Mouse (Mus musculus): ENCODE measurements around the gene Rassf1.

Rassf1 gene

GRCm38 (mm10) chr9:107541005-107541404 is 10.3 kb upstream of the Rassf1 start:
- DNase-seq = no peak

GRCm38 (mm10) chr9:107541474-107542351 is 9.6 kb upstream of the Rassf1 start, which contains the start of the genes Cyb561d2 and Nprl2:
Cyb561d2 (minus strand) TSS chr9:107542193.
Nprl2 (plus strand) TSS chr9:107542226.
- DNase-seq = peak; percentile 94 to 95

- DNase-seq = peak in 1 of 2 experiments; percentile 53
Measured at GRCm38 (mm10) chr9:107542352-107542686, 9.0 kb upstream of the Rassf1 start.

GRCm38 (mm10) chr9:107542721-107543120 is 8.6 kb upstream of the Rassf1 start:
- DNase-seq = no peak

- no peak for DNase-seq
Measured at GRCm38 (mm10) chr9:107543299-107543698, 8.1 kb upstream of the Rassf1 start.

GRCm38 (mm10) chr9:107544196-107544700 is 7.1 kb upstream of the Rassf1 start:
- no peak for DNase-seq

GRCm38 (mm10) chr9:107544729-107545128 is 6.6 kb upstream of the Rassf1 start:
- no peak for DNase-seq

- no peak for DNase-seq
Measured at GRCm38 (mm10) chr9:107545199-107545598, 6.2 kb upstream of the Rassf1 start.

GRCm38 (mm10) chr9:107545602-107546001 is 5.8 kb upstream of the Rassf1 start:
- no peak for DNase-seq

GRCm38 (mm10) chr9:107547026-107547425 is 4.3 kb upstream of the Rassf1 start, which contains the start of gene Zmynd10:
Zmynd10 (plus strand) TSS chr9:107547298.
- peak; percentile 88 to 91 for DNase-seq

GRCm38 (mm10) chr9:107547957-107548356 is 3.4 kb upstream of the Rassf1 start:
- DNase-seq = no peak

GRCm38 (mm10) chr9:107548820-107549219 is 2.5 kb upstream of the Rassf1 start:
- DNase-seq = no peak

- DNase-seq = no peak
Measured at GRCm38 (mm10) chr9:107549297-107550074, 1.9 kb upstream of the Rassf1 start.

GRCm38 (mm10) chr9:107550491-107551116 is 751 bp upstream of the Rassf1 start:
- no peak for DNase-seq

GRCm38 (mm10) chr9:107551890-107552355 is 568 bp downstream of the Rassf1 start:
- DNase-seq = no peak

GRCm38 (mm10) chr9:107552690-107553393 is 1.5 kb downstream of the Rassf1 start:
- no peak for DNase-seq

GRCm38 (mm10) chr9:107553541-107554318 is 2.4 kb downstream of the Rassf1 start:
- DNase-seq = peak; percentile 63 to 70

- DNase-seq = peak; percentile 93 to 95
Measured at GRCm38 (mm10) chr9:107554319-107554825, 3.0 kb downstream of the Rassf1 start.

GRCm38 (mm10) chr9:107555031-107555457 is 3.7 kb downstream of the Rassf1 start:
- DNase-seq = no peak

- DNase-seq = no peak
Measured at GRCm38 (mm10) chr9:107555701-107556100, 4.3 kb downstream of the Rassf1 start.

GRCm38 (mm10) chr9:107556346-107556745 is 5.0 kb downstream of the Rassf1 start:
- DNase-seq = no peak
